Mouse (Mus musculus) layer of hippocampus, postnatal 36 days (tissue): ENCODE data around the gene Klf16. TPM values are rescaled to one million over a fixed set of nuclear protein-coding genes. Genes with fewer than 3 reads are reported as not detected.

ENCODE experiments used
- DNase-seq, 2 experiments: peaks; one replicate each; pipeline ENCODE4 v3.0.0; 2022
- microRNA-seq, 2 experiments: library from miRNA; unstranded; fragments of <30 nt; microRNA quantifications; one replicate each; pipeline ENCODE4 v1.2.0; 2021
- total RNA-seq, 2 experiments: library from RNA; stranded (reverse); gene quantifications; 2 replicates each; pipeline ENCODE4 v1.2.3; 2021

The Klf16 gene
- total RNA-seq, 2 experiments from 2014 or later: 51.7 to 56.8 TPM

GRCm38 (mm10) chr10:80538710-80539394, 38.3 kb downstream of the Klf16 start, which contains the start of gene Atp8b3:
Atp8b3 (minus strand) TSS chr10:80539124.
- no peak for DNase-seq

- no peak for DNase-seq
Observed at GRCm38 (mm10) chr10:80538180-80538579, 38.9 kb downstream of the Klf16 start.

GRCm38 (mm10) chr10:80535711-80536110, 41.4 kb downstream of the Klf16 start:
- DNase-seq: no peak

GRCm38 (mm10) chr10:80535071-80535470, 42.0 kb downstream of the Klf16 start:
- no peak for DNase-seq

- DNase-seq: no peak
Observed at GRCm38 (mm10) chr10:80533704-80534103, 43.4 kb downstream of the Klf16 start.

GRCm38 (mm10) chr10:80532783-80533182, 44.3 kb downstream of the Klf16 start:
- no peak for DNase-seq

- DNase-seq: no peak
Observed at GRCm38 (mm10) chr10:80526172-80526571, 50.9 kb downstream of the Klf16 start.

- DNase-seq: no peak
Observed at GRCm38 (mm10) chr10:80523299-80523698, 53.8 kb downstream of the Klf16 start.

GRCm38 (mm10) chr10:80519287-80519686, 57.8 kb downstream of the Klf16 start:
- DNase-seq: no peak

Small RNA genes within 50 kb of the gene (microRNA-seq; reads per million reads assigned to microRNA genes)
- 1.5 to 4.8 reads per million in 2 experiments for gene Mir6912

Other genes with a start within 250 kb of the Klf16 start
- gene Pcsk4, start 247.8 kb downstream of the Klf16 start, total RNA-seq: 1 to 10 TPM; 2.2 to 2.6 TPM
- 10 to 100 TPM in 1 of 2 experiments, 1 to 10 TPM in 1; 8.6 to 10.3 TPM for gene Reep6, start 247.4 kb downstream of the Klf16 start, total RNA-seq
- gene Adamtsl5, start 228.9 kb downstream of the Klf16 start, total RNA-seq: 1 to 10 TPM; 4.9 to 5.2 TPM
- 10 to 100 TPM; 23.2 to 23.4 TPM for gene Plk5, start 220.9 kb downstream of the Klf16 start, total RNA-seq
- gene Mex3d, start 189.7 kb downstream of the Klf16 start, total RNA-seq: 10 to 100 TPM; 18.2 to 18.4 TPM
- 100 to 1,000 TPM; 148 to 156 TPM for gene Mbd3, start 177.8 kb downstream of the Klf16 start, total RNA-seq
- 100 to 1,000 TPM; 443 to 467 TPM for gene Uqcr11, start 170.5 kb downstream of the Klf16 start, total RNA-seq
- gene Tcf3, start 143.7 kb downstream of the Klf16 start, total RNA-seq: 10 to 100 TPM; 30.5 to 30.6 TPM
- under 1 TPM in 1 of 2 experiments, not detected in 1; 0.08 TPM for gene Onecut3, start 82.5 kb downstream of the Klf16 start, total RNA-seq
- gene Atp8b3, start 38.2 kb downstream of the Klf16 start, total RNA-seq: under 1 TPM; 0.25 to 0.35 TPM
- gene Rexo1, start 15.8 kb downstream of the Klf16 start, total RNA-seq: 10 to 100 TPM; 43.9 to 49.3 TPM
- gene Abhd17a, start 13.0 kb upstream of the Klf16 start, total RNA-seq: 100 to 1,000 TPM; 161 to 176 TPM
- gene Scamp4, start 25.6 kb upstream of the Klf16 start, total RNA-seq: 10 to 100 TPM; 41.8 to 44.9 TPM
- gene Adat3, start 25.6 kb upstream of the Klf16 start, total RNA-seq: 1 to 10 TPM; 3.8 to 4.5 TPM
- 1 to 10 TPM; 2.6 to 3.1 TPM for gene Gm49322, start 28.7 kb upstream of the Klf16 start, total RNA-seq
- 100 to 1,000 TPM; 216 to 241 TPM for gene Csnk1g2, start 45.5 kb upstream of the Klf16 start, total RNA-seq
- gene Btbd2, start 79.8 kb upstream of the Klf16 start, total RNA-seq: 100 to 1,000 TPM; 102 to 106 TPM
- gene Mknk2, start 100.8 kb upstream of the Klf16 start, total RNA-seq: 10 to 100 TPM; 44.7 to 52.3 TPM
- 10 to 100 TPM; 16.0 to 16.1 TPM for gene Mob3a, start 124.7 kb upstream of the Klf16 start, total RNA-seq
- gene Izumo4, start 124.9 kb upstream of the Klf16 start, total RNA-seq: 10 to 100 TPM; 49.7 to 57.0 TPM
- 100 to 1,000 TPM; 142 to 147 TPM for gene Ap3d1, start 164.9 kb upstream of the Klf16 start, total RNA-seq
- gene Dot1l, start 177.9 kb upstream of the Klf16 start, total RNA-seq: 10 to 100 TPM; 48.6 to 61.9 TPM
- gene Sf3a2, start 220.9 kb upstream of the Klf16 start, total RNA-seq: 10 to 100 TPM; 43.8 to 47.1 TPM
- 10 to 100 TPM; 73.8 to 74.5 TPM for gene Plekhj1, start 221.3 kb upstream of the Klf16 start, total RNA-seq
- 1 to 10 TPM; 3.9 to 4.2 TPM for gene Amh, start 227.9 kb upstream of the Klf16 start, total RNA-seq
- gene Jsrp1, start 236.2 kb upstream of the Klf16 start, total RNA-seq: 1 to 10 TPM; 2.3 to 2.5 TPM
- gene Oaz1, start 249.3 kb upstream of the Klf16 start, total RNA-seq: 100 to 1,000 TPM; 484 to 486 TPM